Mouse (Mus musculus) kidney, embryonic 14.5 days (tissue): ENCODE data around the gene Mzf1. TPM values are rescaled to one million over a fixed set of nuclear protein-coding genes. Genes with fewer than 3 reads are reported as not detected.
A peak's percentile ranks its signal among the peaks of the same experiment; 100 is the strongest.

Source experiments
- ATAC-seq: fragments of 200-750 bp; cut with Nextera tagmentation; 2 replicates; pipeline ENCODE4 v1.8.0; 2017; ENCODE audit warnings: moderate number of reproducible peaks, mild to moderate bottlenecking, moderate TSS enrichment, moderate library complexity; ENCODE audit not compliant: low FRiP score, low TSS enrichment
- H3K27ac ChIP-seq: fragments of 300-500 bp; sonication (generic); 2 replicates; pipeline ENCODE4 v1.5.1; 2014; ENCODE audit warnings: low read depth, mild to moderate bottlenecking, low read length, moderate library complexity, mixed read lengths
- H3K27me3 ChIP-seq: fragments of 300-500 bp; sonication (generic); 2 replicates; pipeline ENCODE4 v1.6.1; 2014; ENCODE audit warnings: mild to moderate bottlenecking, low read length; ENCODE audit not compliant: control insufficient read depth, insufficient read depth
- H3K36me3 ChIP-seq: fragments of 300-500 bp; sonication (generic); 2 replicates; pipeline ENCODE4 v1.6.1; 2014; ENCODE audit warnings: low read length, mixed read lengths; ENCODE audit not compliant: control insufficient read depth, insufficient read depth
- H3K4me1 ChIP-seq: fragments of 300-500 bp; sonication (generic); 2 replicates; pipeline ENCODE4 v1.6.1; 2014; ENCODE audit warnings: low read length, mixed read lengths; ENCODE audit not compliant: control insufficient read depth, insufficient read depth
- H3K4me2 ChIP-seq: fragments of 300-500 bp; sonication (generic); replicated peaks from 2 replicates; pipeline ENCODE4 v1.6.1; 2014; ENCODE audit warnings: low read depth, mild to moderate bottlenecking, low read length
- H3K4me3 ChIP-seq: fragments of 300-500 bp; sonication (generic); 2 replicates; pipeline ENCODE4 v1.5.1; 2014; ENCODE audit warnings: mild to moderate bottlenecking, low read length
- H3K9ac ChIP-seq: fragments of 300-500 bp; sonication (generic); 2 replicates; pipeline ENCODE4 v1.6.1; 2014; ENCODE audit warnings: low read depth, mild to moderate bottlenecking, low read length, moderate library complexity
- H3K9me3 ChIP-seq: fragments of 300-500 bp; sonication (generic); 2 replicates; pipeline ENCODE4 v1.6.1; 2016; ENCODE audit warnings: low read length; ENCODE audit not compliant: control insufficient read depth
- WGBS: fragments of 180-500 bp; shearing (Covaris S2); extraction: QIAGEN DNeasy Blood & Tissue Kit; methylation state at CpG from one replicate; pipeline ENCODE4 v1.1.7; 2014; 5-methylcytosine and 5-hydroxymethylcytosine counted together
- polyA plus RNA-seq: library from polyadenylated mRNA; unstranded; fragments of >200 nt; fragmentation: Nextera tagmentation; extraction: Ambion mirVana; gene quantifications from 2 replicates; pipeline ENCODE4 v1.2.1, GENCODE M21; 2014

Gene Mzf1
- polyA plus RNA-seq, 1 experiment from 2014 or later = 3.2 TPM

DNA sequence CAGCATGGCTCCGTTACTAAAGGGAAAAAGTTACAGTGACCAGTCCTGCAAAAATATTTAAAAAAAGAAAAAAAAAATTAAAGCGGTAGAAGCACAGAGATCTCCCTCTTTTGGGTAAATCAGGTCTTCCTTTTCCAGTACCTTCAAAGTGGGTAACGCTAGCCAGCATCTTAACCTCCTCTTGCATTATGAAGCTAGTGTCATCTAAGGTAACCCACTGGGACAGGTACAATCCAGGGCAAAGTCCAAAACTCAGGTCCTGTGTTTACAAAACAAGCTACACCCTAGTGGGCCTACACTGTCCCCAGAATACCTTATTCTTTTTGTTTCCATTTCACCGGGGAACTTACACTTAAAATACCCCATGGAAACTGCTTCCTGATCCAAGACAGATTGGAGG, 40.9 kb downstream of the Mzf1 start:
- H3K4me3 ChIP-seq = no peak overlapping the region
- H3K27me3 ChIP-seq = no peaks in the 10 kb centered on the region
- no peak overlapping the region for H3K27ac ChIP-seq
- no peak overlapping the region for H3K9ac ChIP-seq
- H3K36me3 ChIP-seq = no peaks in the 10 kb centered on the region
- H3K4me2 ChIP-seq = no peak overlapping the region
- 60% methylated on average over 4 of the region's 4 CpGs for WGBS
- H3K9me3 ChIP-seq = no peaks in the 10 kb centered on the region
- ATAC-seq = no peak
- H3K4me1 ChIP-seq = no peaks in the 10 kb centered on the region; the same call in 1 of the 2 replicates

DNA sequence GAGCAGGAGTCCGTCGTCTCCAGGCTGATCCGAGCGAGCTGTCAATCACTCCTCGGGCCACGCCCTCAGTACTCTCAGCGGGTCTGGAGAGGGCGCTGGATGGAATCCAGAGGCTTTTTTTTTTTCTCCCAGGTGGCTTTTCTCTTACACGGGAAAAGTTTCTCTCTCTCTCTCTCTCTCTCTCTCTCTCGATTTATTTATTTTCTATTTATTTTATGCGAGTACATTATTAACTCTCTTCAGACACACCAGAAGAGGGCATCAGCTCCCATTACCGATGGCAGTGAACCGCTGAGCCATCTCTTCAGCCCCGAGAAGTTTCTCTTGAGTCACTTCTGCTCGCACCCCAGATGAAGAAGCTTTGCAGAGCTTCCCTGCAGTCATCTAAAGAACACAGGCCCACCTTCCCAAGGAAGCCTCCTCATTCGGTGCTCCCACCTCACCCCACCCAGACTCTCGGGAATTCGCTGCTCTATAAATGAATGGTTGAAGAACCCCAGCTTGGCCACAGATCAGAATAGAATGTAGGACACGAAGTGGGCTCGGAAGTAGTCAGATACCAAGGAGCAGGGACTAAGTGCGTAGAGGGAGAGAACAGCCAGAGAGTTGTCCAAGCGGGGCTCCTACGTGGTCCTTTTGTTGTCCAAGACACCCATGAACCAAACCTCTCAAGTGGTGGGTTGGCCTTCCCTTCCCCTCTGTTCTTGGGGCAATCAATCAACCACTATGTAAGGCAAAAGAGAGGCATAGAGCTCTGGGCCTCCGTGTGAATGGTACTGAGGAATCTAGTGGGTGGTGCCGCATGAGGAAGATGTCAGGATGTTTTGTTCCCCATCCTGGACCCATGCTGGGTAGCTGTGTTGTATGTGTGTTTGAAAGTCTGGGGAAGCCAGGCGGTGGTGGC, 44.3 kb downstream of the Mzf1 start, which contains the start of gene Zbtb45:
Gene Zbtb45, minus strand, starts transcription at position 30 of the 904 bp plus-strand sequence.
- peak within 1 kb of the TSS; percentile 97 for H3K27ac ChIP-seq
- H3K36me3 ChIP-seq = peaks cover 19% of the 10 kb centered on the region; the same call in 1 of the 2 replicates
- peak; percentile 1; the same call in 1 of the 2 replicates for ATAC-seq
- no peaks in the 10 kb centered on the region for H3K27me3 ChIP-seq
- WGBS = 14% methylated on average over 26 of the region's 26 CpGs
- H3K4me2 ChIP-seq = peak within 1 kb of the TSS; percentile 62
- H3K9ac ChIP-seq = peak within 1 kb of the TSS; percentile 76
- H3K9me3 ChIP-seq = no peaks in the 10 kb centered on the region
- peak within 1 kb of the TSS; percentile 70 for H3K4me3 ChIP-seq
- peaks cover 3% of the 10 kb centered on the region; the same call in 1 of the 2 replicates for H3K4me1 ChIP-seq

DNA sequence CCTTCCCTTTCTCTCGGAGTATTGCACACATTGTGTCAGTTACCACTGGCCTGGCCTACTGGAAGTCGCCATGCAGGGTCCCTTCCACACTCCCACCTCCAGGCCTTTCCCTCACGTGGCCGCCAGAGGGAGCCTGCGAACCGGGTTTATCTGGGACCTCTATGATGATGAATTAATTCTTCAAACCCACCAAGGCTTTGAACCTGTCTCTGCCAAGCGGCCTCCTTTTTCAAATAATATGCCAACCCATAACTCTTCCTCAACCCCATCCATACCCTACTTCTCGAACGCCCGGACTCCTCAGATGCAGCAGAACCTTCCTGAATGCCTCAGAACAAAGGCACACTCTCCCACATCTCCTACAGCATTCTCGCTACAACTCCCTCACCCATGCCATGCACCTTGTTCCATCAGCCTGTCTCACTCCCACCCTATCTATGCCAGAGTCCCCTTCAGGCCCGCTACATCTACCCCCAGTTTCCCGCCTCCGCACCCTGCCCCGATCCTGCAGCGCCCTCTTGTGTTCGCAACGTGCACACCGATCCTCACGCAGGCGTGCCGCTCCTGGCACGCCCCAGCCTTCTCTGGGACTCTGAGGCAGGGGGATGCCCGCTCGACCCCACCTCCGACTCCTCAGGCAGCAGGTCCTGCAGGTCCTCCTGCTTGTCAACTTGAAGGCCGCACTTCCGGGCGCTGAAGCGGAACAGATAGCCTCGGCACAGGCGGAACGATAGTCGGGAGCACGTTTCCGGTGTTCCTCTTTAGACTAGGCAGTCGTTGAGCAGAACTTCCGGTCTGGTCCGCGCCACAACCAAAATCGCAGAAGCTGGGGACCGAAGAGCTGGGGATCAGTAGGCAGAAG, 45.2 kb downstream of the Mzf1 start:
- Histone ChIP-seq H3K4me1 (peaks cover 3% of the 10 kb centered on the region; the same call in 1 of the 2 replicates), H3K4me2 (peak overlapping the region; percentile 62), H3K36me3 (peaks cover 19% of the 10 kb centered on the region; the same call in 1 of the 2 replicates), H3K27ac (peak overlapping the region; percentile 97), H3K27me3 (no peaks in the 10 kb centered on the region), H3K9ac (peak overlapping the region; percentile 76), H3K4me3 (peak overlapping the region; percentile 70), H3K9me3 (no peaks in the 10 kb centered on the region)
- under 1% methylated on average over 42 of the region's 42 CpGs for WGBS
- peak; percentile 93 for ATAC-seq

DNA sequence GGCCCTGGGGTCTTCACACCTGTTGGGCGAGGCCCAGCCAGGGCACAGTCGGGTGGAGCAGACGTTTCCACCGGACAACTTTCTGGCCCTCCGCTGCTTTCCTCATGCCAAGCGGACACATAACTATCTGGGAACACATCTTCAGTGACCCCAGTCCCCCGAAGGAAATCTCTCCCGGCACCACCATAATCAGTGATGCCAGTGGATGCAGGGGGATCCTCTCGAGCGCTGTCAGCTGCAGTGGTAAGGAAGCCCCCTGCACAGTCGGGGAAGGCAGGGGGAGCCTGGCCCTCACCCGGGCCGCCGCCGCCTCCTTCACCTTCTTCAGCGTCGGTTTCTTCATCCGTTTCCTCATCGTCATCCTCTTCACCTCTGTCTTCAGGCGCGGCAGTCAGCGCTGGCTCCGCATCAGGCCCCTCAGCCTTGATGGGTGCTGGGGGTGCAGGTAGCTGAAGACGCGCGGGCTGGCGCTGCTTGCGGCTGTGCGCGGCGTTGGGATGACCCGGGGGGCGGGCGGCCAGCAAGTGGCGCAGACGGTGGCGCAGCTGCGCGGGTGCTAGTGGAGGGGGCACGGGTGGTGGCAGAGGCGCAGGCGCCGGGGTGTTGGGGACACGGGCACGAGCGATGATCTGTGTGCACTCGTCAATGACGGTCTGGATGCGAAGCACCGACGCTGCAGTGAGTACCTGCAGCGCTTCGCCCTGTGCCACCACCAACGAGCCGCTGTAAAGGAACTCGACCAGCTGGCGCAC, 47.0 kb downstream of the Mzf1 start:
- H3K27ac ChIP-seq = no peak overlapping the region
- no peaks in the 10 kb centered on the region for H3K27me3 ChIP-seq
- peak overlapping the region; percentile 27 for H3K4me3 ChIP-seq
- 38% methylated on average over 57 of the region's 57 CpGs for WGBS
- H3K4me2 ChIP-seq = peak overlapping the region; percentile 40
- H3K9me3 ChIP-seq = no peaks in the 10 kb centered on the region
- peaks cover 19% of the 10 kb centered on the region; the same call in 1 of the 2 replicates for H3K36me3 ChIP-seq
- H3K4me1 ChIP-seq = peaks cover 3% of the 10 kb centered on the region; the same call in 1 of the 2 replicates
- ATAC-seq = no peak
- peak overlapping the region; percentile 44; the same call in 1 of the 2 replicates for H3K9ac ChIP-seq

DNA sequence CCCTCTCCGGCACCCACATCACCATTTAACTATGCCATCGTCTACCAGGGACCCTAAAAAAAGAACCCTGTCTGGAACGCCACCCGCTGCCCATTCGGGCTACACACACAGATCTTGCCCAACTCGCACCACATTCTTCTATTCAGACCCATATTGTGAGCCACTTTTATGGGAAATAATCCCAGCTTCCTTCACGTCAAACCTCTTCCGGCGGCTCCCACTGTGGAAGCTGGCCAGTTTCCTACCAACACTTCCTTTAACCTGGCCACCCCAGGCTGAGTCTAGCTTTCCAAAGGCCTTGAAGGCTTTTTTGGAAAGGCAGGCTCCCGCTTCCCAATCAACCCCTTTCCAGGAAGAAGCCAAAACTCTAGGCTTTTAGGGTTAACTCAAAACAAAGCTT, 48.0 kb downstream of the Mzf1 start:
- 88% methylated on average over 10 of the region's 10 CpGs for WGBS
- H3K4me2 ChIP-seq = no peak overlapping the region
- peaks cover 3% of the 10 kb centered on the region; the same call in 1 of the 2 replicates for H3K4me1 ChIP-seq
- H3K27ac ChIP-seq = no peak overlapping the region; the same call in 1 of the 2 replicates
- peaks cover 19% of the 10 kb centered on the region; the same call in 1 of the 2 replicates for H3K36me3 ChIP-seq
- H3K4me3 ChIP-seq = no peak overlapping the region; the same call in 1 of the 2 replicates
- H3K9me3 ChIP-seq = no peaks in the 10 kb centered on the region
- H3K27me3 ChIP-seq = no peaks in the 10 kb centered on the region
- no peak overlapping the region for H3K9ac ChIP-seq
- ATAC-seq = no peak

DNA sequence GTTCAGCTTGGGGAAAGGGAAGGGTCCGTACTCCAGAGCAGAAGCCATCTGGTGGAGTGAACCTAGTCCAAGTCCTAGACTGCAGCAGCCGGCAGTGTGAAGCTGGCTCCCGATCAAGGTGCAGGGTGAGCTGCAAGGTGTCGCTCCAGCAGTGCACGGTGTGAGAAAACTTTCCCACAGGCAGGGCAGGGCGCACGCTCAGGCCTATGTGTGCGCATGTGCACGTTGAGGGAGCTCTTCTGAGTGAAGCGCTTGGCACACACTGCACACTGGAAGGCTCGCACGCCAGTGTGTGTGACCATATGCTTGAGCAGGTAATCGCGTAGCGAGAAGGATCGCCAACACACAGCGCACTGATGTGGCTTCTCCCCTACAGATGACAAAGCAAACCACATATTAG, 48.6 kb downstream of the Mzf1 start:
- Histone ChIP-seq H3K4me2 (no peak overlapping the region), H3K27ac (no peak overlapping the region), H3K9ac (no peak overlapping the region), H3K27me3 (no peaks in the 10 kb centered on the region), H3K9me3 (no peaks in the 10 kb centered on the region), H3K4me1 (peaks cover 3% of the 10 kb centered on the region; the same call in 1 of the 2 replicates), H3K36me3 (peaks cover 19% of the 10 kb centered on the region; the same call in 1 of the 2 replicates), H3K4me3 (no peak overlapping the region)
- 91% methylated on average over 17 of the region's 17 CpGs for WGBS
- ATAC-seq = no peak

DNA sequence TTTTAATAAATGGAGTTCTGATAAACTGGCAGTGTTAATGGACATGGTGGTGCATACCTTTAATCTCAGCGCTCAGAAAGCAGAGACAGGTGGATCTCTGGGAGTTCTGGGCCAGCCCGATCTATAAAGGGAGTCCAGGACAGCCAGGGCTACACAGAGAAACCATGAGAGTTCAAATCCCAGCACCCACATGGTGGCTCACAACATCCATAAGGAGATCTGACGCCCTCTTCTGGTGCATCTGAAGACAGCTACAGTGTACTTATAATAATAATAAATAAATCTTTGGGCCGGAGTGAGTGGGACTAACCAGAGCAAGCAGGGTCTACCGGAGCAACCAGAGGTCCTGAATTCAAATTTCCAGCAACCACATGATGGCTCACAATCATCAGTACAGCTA, 51.2 kb downstream of the Mzf1 start:
- no peak for ATAC-seq
- Histone ChIP-seq H3K9me3 (no peaks in the 10 kb centered on the region), H3K4me3 (no peak overlapping the region), H3K9ac (no peak overlapping the region), H3K36me3 (peaks cover 19% of the 10 kb centered on the region; the same call in 1 of the 2 replicates), H3K4me2 (no peak overlapping the region), H3K27me3 (no peaks in the 10 kb centered on the region), H3K27ac (no peak overlapping the region), H3K4me1 (peaks cover 3% of the 10 kb centered on the region; the same call in 1 of the 2 replicates)
- 79% methylated on average over 5 of the region's 5 CpGs for WGBS

DNA sequence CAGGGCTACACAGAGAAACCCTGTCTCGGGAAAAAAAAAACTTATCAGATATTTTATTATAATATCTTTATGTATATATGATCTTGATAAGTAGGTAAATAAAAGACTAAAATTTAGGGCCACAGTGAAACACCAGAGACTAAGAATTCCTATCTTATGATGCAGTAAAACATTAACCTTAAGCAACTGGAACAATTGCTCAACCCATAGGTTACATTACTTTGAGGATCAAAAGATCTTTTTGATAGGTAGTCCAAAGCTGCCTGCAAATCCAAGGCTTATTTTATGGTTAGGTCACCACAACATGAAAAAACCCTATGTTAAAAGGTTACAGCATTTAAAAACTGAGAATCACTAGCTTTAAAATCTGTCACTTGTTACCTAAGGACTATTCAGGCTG, 53.0 kb downstream of the Mzf1 start:
- Histone ChIP-seq H3K4me1 (no peaks in the 10 kb centered on the region), H3K9ac (no peak overlapping the region), H3K36me3 (peaks cover 12% of the 10 kb centered on the region; the same call in 1 of the 2 replicates), H3K27me3 (no peaks in the 10 kb centered on the region), H3K27ac (no peak overlapping the region), H3K4me3 (no peak overlapping the region), H3K9me3 (no peaks in the 10 kb centered on the region), H3K4me2 (no peak overlapping the region)
- ATAC-seq = no peak
- 67% methylated on average over 1 of the region's 1 CpGs for WGBS
